Mouse (Mus musculus): ENCODE results near the gene Lrba. TPM values are rescaled to one million over a fixed set of nuclear protein-coding genes. Genes with fewer than 3 reads are reported as not detected.

The Lrba gene
- total and polyA plus RNA-seq, 2 experiments from 2014 or later, result 1.6 to 18.5 TPM

DNA sequence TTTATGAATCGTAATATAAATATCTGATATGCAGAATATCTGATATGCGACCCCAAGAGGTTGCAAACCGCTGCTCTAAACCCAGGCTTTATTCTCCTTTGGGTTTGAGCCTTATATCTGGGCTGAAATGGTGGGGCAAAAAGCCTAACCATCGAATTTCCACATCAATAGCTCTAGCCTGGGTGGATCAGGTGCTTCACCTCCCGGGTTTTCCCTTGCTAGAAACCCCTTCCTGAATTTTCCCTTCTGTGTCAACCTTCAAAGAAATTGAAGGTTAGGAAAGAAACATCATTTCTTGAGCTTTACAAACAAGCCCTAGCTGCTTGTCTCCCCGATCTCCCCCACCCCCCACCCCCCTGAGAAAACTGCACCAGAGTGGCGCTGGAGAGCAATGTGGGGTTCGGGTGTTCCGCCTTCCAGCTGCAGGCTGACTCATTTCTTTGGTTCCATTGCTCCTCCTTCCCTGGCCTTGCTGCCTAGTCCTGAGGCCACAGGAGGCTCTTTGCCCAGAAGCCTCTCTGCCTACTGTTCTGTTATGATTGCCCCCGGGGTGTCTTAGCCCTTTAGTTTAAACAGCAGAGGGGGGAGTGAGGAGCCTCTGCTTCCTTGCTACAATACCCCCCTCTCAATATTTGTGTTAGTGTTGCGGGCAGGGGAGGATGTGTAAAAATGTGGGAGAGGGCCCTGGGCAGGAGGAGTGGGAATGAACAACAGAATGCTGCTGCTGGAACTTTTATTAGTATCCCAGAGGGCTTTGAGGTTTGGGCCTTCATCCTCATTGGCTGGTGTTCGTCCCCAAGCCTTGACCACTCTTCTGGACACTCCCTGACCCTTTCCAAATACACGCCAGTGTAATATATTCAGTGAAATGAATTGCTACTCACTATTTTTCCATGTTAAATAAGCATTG, 314.4 kb downstream of the Lrba start:
- TF ChIP-seq CTCF (IDR thresholded peaks at IDR 0.05; ENCODE audit: low read depth), result no peak
- Histone ChIP-seq H3K36me3 (ENCODE audit: insufficient read depth) (no peaks in the 10 kb centered on the region), H3K4me3 (ENCODE audit: low read depth, low read length) (no peak overlapping the region), H3K9ac (no peak overlapping the region), H3K4me2 (ENCODE audit: low read depth) (no peak overlapping the region), H3K9me3 (ENCODE audit: low read length) (no peaks in the 10 kb centered on the region), H3K27ac (ENCODE audit: low read depth, low read length) (no peak overlapping the region), H3K27me3 (ENCODE audit: insufficient read depth, low read length) (peaks cover 30% of the 10 kb centered on the region), H3K4me1 (ENCODE audit: insufficient read depth) (no peaks in the 10 kb centered on the region)
- peak; percentile 20; the same call in 1 of the 2 replicates for ATAC-seq
- WGBS, result 23% methylated on average over 13 of the region's 13 CpGs
- DNase-seq, result no peak

DNA sequence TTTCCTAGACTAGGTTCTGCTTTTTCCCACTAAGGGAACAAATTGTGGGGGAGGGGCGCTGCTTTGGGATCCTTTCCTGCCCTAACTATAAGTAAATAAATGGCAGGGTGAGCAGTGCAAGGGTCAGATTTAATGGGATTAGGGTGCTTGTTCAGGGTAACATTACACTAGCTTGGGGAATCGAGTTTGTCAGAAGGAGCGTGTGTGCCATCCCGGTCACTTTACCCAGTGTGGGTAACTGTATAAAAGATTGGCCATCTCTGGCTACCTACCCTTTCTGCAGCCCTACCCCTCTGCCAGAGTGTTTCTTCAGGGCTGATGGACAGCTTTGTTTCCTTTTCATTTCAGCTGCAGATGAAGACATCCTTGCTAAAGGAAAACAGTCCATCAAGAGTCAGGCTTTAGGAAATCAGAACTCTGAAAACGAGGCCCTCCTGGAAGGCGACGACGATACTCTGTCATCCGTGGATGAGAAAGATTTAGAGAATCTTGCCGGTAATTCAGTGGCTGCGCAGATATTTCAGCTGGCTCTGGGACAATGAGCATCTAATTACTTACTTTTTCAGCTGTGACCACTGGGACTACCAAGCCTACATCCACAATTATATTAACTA, 315.2 kb downstream of the Lrba start:
- no peak overlapping the region for H3K4me2 ChIP-seq (ENCODE audit: low read depth)
- no peak for ATAC-seq
- no peak overlapping the region for H3K27ac ChIP-seq (ENCODE audit: low read depth, low read length)
- no peaks in the 10 kb centered on the region for H3K9me3 ChIP-seq (ENCODE audit: low read length)
- WGBS, result 40% methylated on average over 11 of the region's 11 CpGs
- no peak for DNase-seq
- H3K4me1 ChIP-seq (ENCODE audit: insufficient read depth), result no peaks in the 10 kb centered on the region
- no peak overlapping the region for H3K9ac ChIP-seq
- H3K4me3 ChIP-seq (ENCODE audit: low read depth, low read length), result no peak overlapping the region
- no peaks in the 10 kb centered on the region for H3K36me3 ChIP-seq (ENCODE audit: insufficient read depth)
- H3K27me3 ChIP-seq (ENCODE audit: insufficient read depth, low read length), result peaks cover 34% of the 10 kb centered on the region
- TF ChIP-seq CTCF (IDR thresholded peaks at IDR 0.05; ENCODE audit: low read depth), result no peak

DNA sequence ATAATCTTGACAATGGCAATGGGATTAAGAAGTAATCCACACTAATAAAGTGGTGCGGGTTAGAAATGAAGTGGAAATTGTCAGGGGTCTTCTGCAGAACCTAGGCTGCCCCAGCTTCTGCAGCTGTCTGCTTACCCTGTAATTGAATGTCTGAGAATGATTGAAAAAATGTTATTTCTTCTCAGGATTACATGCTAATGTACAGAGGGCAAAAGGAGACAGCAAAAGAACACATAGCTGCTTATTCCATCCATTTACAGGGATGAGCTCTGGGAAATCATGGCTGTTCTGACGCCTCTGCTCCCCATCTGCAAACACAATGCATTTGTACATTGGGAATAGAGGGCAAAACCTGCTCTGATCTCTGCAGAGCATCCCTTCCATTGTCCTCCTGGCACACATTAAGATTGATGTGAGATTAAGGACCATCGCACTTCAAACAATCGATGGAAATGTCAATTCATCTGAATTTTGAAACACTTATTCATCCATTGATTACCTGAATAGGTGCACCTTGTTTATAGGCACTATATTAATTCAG, 316.7 kb downstream of the Lrba start:
- no peak for TF ChIP-seq CTCF (IDR thresholded peaks at IDR 0.05; ENCODE audit: low read depth)
- no peak overlapping the region for H3K4me2 ChIP-seq (ENCODE audit: low read depth)
- H3K9ac ChIP-seq, result no peak overlapping the region
- no peak overlapping the region for H3K4me3 ChIP-seq (ENCODE audit: low read depth, low read length)
- ATAC-seq (no peak), DNase-seq (no peak)
- WGBS, result 65% methylated on average over 4 of the region's 4 CpGs
- H3K27me3 ChIP-seq (ENCODE audit: insufficient read depth, low read length), result peaks cover 40% of the 10 kb centered on the region
- H3K9me3 ChIP-seq (ENCODE audit: low read length), result no peaks in the 10 kb centered on the region
- H3K4me1 ChIP-seq (ENCODE audit: insufficient read depth), result no peaks in the 10 kb centered on the region
- H3K36me3 ChIP-seq (ENCODE audit: insufficient read depth), result no peaks in the 10 kb centered on the region
- no peak overlapping the region for H3K27ac ChIP-seq (ENCODE audit: low read depth, low read length)

DNA sequence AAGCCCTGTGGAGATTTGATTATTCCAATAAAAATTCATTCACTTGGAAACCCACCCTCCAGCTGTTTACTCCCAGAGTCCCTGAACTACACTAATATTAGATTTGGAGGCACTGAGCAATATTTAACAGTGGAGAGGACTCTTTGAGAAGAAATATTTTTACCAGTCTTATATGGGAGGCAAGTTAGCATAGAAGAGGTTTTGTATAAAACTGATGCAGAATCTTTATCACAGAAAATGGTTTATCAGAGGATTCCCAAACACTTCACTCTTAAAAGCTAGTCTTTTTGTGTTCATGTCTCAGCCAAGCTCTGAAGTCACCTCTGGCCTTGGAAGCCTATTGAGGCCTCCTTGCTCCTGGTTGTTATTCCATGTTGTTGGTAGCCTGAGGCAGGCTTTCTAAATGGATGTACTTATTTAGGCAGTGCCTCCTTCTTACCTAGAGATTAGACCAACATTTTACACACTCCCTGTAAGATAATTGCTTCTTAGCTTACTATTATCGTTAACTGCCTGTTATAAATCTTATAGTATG, 317.4 kb downstream of the Lrba start:
- no peak for TF ChIP-seq CTCF (IDR thresholded peaks at IDR 0.05; ENCODE audit: low read depth)
- Histone ChIP-seq H3K27me3 (ENCODE audit: insufficient read depth, low read length) (peaks cover 40% of the 10 kb centered on the region), H3K4me2 (ENCODE audit: low read depth) (no peak overlapping the region), H3K36me3 (ENCODE audit: insufficient read depth) (no peaks in the 10 kb centered on the region), H3K9me3 (ENCODE audit: low read length) (no peaks in the 10 kb centered on the region), H3K27ac (ENCODE audit: low read depth, low read length) (no peak overlapping the region), H3K9ac (no peak overlapping the region), H3K4me1 (ENCODE audit: insufficient read depth) (peaks cover 8% of the 10 kb centered on the region; the same call in 1 of the 2 replicates), H3K4me3 (ENCODE audit: low read depth, low read length) (no peak overlapping the region)
- ATAC-seq (no peak), DNase-seq (no peak)
- 66% methylated on average over 1 of the region's 1 CpGs for WGBS

DNA sequence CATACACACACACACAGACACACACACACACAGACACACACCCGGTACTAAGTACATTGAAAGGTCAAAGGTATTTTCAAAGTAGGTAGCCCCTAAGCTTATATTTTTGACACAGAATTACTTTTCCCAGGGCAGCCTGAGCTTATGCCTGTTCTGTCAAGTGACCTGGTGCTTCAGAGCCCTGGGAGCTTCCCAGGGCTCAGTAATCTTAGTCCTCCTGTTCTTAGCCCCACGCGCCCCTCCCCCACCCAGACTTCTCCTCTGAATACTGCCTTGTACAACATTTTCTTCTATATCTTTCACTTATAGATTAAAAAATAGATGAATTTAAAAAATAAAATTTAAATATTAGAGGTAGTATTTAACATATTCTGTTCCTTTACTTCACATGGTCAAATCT, 320.3 kb downstream of the Lrba start:
- Histone ChIP-seq H3K4me2 (ENCODE audit: low read depth) (no peak overlapping the region), H3K4me1 (ENCODE audit: insufficient read depth) (peaks cover 9% of the 10 kb centered on the region; the same call in 1 of the 2 replicates), H3K9ac (no peak overlapping the region), H3K27ac (ENCODE audit: low read depth, low read length) (no peak overlapping the region), H3K27me3 (ENCODE audit: insufficient read depth, low read length) (peaks cover 43% of the 10 kb centered on the region), H3K9me3 (ENCODE audit: low read length) (no peaks in the 10 kb centered on the region), H3K36me3 (ENCODE audit: insufficient read depth) (no peaks in the 10 kb centered on the region), H3K4me3 (ENCODE audit: low read depth, low read length) (no peak overlapping the region)
- ATAC-seq (no peak), DNase-seq (no peak)
- TF ChIP-seq CTCF (IDR thresholded peaks at IDR 0.05; ENCODE audit: low read depth), result no peak
- WGBS, result 26% methylated on average over 3 of the region's 3 CpGs

DNA sequence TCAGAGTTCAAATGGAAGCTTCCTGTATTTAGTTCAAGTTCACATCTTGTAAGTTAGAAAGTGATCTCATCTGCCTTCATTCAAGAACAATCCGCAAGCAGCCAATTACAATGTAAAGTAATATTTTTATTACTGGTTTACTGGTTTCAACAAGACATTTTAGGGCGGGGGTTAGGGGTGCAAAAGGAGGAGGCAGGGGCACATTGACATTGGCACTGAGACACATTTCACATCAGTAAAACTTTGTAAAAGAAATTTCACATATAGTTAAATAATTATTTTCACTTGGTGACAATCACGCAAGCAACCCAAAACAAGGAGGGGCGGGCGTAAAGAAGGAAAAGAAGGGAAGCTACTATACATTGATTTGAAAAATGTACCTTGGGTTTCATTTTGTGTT, 321.5 kb downstream of the Lrba start:
- no peak overlapping the region for H3K27ac ChIP-seq (ENCODE audit: low read depth, low read length)
- DNase-seq, result peak; percentile 61
- ATAC-seq, result no peak
- H3K4me2 ChIP-seq (ENCODE audit: low read depth), result no peak overlapping the region
- H3K4me1 ChIP-seq (ENCODE audit: insufficient read depth), result peaks cover 9% of the 10 kb centered on the region; the same call in 1 of the 2 replicates
- H3K36me3 ChIP-seq (ENCODE audit: insufficient read depth), result no peaks in the 10 kb centered on the region
- 19% methylated on average over 5 of the region's 5 CpGs for WGBS
- H3K9ac ChIP-seq, result no peak overlapping the region
- H3K4me3 ChIP-seq (ENCODE audit: low read depth, low read length), result peak overlapping the region; percentile 24
- peaks cover 54% of the 10 kb centered on the region for H3K27me3 ChIP-seq (ENCODE audit: insufficient read depth, low read length)
- no peak for TF ChIP-seq CTCF (IDR thresholded peaks at IDR 0.05; ENCODE audit: low read depth)
- H3K9me3 ChIP-seq (ENCODE audit: low read length), result no peaks in the 10 kb centered on the region

Measured in forebrain, postnatal 0 days (tissue).